Mouse (Mus musculus) left cerebral cortex, postnatal 25 days (tissue): Measurements from ENCODE around the gene Il12a. TPM values are rescaled to one million over a fixed set of nuclear protein-coding genes. Genes with fewer than 3 reads are reported as not detected.
"Not testable (repeated sequence)": the region's sequence is repeated elsewhere in the genome, so short reads cannot be mapped to it uniquely, and the experiment has no call there.

Experiments used
- DNase-seq, 2 experiments: peaks; one replicate each; pipeline ENCODE4 v3.0.0; 2022; ENCODE audit warnings: low spot score in 2 of 2, mixed read lengths in 1 of 2
- intact Hi-C: fragments of 180-260 bp; cut with DNase I; formaldehyde crosslinking; loops from one replicate; pipeline ENCODE4 v1.15.1; 2025
- total RNA-seq, 2 experiments: library from RNA; stranded (reverse); gene quantifications; 2 replicates each; pipeline ENCODE4 v1.2.3; 2021

Il12a gene
- total RNA-seq, 2 experiments from 2014 or later: 1.9 to 4.8 TPM

DNA sequence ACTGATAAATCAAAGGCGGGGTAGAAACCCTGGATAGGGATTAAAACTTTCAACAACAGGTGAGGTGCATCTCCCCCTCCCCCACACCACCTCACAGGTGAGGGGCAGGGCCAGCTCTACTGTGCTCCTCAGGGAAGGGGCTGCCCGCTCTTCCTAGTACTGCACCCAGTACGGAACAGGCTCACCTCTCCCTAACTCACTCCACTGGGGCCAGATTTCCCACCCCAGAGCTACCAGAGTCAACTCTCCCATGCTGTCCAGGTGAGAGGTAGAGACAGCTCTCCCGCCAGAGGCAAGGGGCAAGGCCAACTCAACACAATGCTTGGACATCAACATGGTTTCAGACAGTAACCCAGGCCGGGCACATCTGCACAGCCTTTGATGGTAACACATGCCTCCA is 21.1 kb downstream of the Il12a start:
- DNase-seq: no peak
- intact Hi-C loops: loop anchor here (10.0 kb wide), 1 partner anchor 243 kb away; no protein-coding TSS in a partner anchor

DNA sequence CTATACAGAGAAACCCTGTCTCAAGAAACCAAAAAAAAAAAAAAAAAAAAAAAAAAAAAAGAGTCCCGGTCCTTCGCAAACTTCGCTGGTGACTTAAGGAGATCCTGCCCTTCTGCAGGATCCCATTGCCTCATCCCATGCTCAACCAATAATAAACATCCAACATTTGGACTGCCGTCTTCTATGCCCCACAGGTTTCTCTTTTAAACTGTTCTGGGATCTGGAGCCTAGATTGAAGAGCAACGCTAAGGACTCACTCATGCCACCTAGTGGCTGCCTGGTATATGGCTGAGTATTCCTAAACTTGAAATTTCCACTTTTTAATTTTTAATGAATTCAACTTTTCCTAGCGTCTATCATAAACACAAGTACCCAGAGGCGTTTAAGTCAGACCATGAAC is 23.1 kb downstream of the Il12a start:
- DNase-seq: peak; percentile 60 to 69
- intact Hi-C loops: loop anchor here (10.0 kb wide), 1 partner anchor 241 kb away; no protein-coding TSS in a partner anchor

DNA sequence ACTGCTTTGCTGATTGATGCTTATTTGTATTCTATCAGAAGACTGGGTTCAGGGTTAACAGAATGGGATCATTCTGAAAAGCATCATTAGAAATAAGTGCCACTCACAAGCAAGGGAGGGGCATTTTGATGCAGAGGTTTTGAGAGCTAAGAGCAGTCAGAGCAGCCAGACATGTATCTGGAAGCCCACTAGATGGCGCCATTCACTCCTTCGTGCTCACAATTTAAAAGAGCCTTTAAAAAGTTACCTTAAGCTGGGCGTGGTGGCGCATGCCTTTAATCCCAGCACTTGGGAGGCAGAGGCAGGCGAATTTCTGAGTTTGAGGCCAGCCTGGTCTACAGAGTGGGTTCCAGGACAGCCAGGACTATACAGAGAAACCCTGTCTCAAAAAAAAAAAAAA is 26.9 kb downstream of the Il12a start:
- intact Hi-C loops: loop anchor here (10.0 kb wide), 1 partner anchor 237 kb away; no protein-coding TSS in a partner anchor
- peak; percentile 69 to 71 for DNase-seq

DNA sequence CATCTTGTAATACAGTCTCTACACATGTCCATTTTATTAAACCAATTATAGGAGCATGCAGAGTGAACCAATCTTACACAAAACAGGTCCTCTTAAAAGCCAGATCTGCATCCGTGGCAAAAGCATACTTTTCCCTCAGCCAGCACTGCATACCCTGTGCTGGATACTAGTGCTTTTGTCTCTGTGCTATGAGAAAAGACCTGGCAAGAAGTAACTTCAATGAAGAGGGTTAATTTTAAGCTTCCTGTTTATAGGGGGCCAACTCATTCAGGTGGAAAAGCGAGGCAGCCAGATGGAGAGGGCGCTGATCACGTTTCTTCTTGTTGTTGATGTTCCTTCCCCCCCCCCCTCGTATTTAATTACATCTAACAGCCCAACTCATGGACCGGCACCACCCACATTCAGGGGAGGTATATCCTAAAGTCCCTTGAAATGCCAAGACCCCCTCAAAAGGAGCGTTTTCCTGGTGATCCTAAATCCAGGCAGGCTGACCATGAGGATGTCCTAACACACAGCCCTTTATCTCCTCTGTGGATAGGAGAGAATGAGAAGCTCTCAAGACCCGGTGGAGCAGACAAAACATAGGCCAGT is 28.9 kb downstream of the Il12a start:
- no peak for DNase-seq
- intact Hi-C loops: loop anchor here (10.0 kb wide), 1 partner anchor 235 kb away; no protein-coding TSS in a partner anchor

DNA sequence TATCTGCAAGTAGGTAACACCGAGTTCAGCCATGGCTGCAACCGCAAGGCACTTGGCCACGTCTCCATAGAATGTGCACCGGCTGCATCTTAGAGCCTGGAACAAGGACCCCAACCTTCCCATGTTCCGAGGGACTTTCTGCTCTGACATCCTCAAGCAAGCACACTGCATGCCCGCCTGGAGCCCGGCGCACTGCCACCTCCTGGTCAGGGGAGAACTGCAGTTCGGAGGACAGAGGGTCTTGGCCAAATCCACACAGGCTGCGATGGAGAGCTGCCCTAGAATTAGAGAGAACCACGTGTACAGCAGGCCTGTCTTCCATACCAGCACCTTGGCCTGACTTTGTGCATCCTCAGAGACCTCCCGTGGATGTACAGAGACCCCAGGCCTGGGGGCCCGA is 29.8 kb downstream of the Il12a start:
- peak in 1 of 2 experiments; percentile 17 for DNase-seq
- intact Hi-C loops: no loop called here

DNA sequence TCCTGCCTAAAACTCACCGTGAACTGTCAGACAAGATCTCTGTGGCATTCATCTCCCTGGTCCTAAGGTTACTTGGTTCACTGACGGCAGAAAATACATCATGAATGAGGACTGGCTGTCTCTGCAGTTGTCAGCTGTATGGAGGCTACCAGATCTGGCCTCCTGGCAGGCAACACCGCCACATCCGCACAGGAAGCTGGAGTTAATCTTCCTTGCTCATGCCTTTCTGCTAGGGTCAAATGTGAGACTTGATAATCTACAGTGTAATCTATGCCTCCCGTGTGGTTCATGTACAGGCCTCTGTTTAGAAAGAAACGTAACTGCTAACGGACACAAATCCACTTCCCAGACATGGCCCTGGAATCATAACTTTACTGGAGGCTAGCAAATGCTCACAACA is 51.5 kb downstream of the Il12a start:
- DNase-seq: no peak
- intact Hi-C loops: no loop called here

DNA sequence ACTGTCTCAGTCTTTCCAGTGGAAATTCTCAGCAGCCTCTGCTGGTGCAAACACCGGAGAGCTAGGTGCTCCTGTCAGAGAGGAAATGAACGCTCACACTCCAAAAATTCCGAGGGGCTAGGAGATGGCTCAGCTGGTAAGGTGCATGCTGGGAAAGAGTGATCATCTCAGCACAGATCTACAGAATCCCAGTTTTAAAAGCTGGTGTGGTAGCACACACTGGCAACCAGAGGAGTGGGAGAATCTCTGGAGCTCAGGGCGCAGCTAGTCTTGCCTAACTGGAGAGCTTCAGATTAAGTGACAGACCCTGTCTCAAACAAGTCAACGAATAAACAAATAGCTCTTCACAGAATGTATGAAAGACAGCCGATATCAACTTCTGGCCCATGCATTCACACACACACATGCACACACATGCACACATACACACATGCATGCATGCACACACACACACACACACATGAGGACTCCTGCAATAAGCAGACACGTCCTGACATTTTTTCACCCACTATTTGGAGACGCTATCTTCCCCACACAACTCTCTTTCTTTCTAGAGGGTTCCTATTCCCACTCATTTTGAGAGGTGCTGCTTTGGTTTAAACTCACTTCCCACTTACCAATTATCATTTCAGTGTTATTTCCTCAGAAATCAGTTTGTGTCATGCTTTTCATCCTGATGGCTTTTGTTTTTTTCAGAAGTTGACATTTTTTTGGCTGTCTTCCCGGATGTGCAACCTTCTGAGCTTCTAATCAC is 52.5 kb downstream of the Il12a start:
- DNase-seq: peak; percentile 9 to 39
- intact Hi-C loops: no loop called here

DNA sequence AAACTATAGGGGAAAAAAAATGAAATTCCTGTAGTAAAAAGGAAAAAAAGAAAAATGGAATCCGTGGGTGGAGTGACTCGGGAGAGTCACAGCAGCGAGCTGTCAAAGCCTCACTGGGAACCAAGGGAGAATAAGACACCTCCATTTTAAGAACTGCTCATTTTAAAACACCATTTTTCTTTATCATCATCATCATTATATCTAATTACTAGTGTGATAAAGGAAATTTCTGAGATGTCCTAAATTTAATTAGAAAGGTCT is 53.0 kb downstream of the Il12a start:
- intact Hi-C loops: no loop called here
- DNase-seq: no peak

DNA sequence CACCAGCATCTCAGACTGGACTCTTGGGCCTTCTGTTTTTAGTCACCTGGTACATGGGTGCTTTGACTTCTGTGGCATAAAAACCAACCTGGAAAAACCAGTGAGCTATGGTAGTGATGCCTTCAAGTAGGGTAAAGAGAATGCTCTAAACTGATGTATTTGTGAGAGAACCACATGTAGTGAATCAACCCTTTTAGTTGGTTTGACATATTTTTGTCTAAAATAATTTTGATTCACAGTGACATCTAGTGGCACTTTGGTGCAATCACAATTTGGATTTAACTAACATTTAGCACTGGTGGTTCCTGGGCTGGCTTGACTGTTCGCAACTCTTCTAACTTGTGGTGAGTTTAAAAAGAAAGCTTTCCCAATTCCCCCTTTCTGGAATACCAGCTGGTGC is 53.7 kb downstream of the Il12a start:
- intact Hi-C loops: no loop called here
- peak in 1 of 2 experiments; percentile 37 for DNase-seq

DNA sequence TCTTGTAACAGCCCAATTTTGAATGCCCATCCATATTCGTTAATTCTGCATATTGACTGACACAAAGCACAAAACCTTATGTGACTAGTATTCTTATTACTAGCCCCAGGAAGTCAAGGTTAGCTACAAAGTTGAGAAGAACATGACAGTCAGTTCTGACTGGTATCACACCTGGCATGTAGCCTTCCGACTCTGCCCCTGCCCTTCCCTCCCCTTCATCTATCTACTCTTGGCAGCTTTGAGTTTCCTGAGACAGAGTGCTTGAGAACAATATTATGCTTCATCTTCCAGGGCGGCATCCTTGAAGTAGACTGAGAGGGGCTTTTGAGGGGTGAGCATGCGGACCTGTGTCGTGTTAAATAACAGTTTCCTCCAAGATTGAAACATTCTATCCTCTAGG is 54.6 kb downstream of the Il12a start:
- intact Hi-C loops: no loop called here

DNA sequence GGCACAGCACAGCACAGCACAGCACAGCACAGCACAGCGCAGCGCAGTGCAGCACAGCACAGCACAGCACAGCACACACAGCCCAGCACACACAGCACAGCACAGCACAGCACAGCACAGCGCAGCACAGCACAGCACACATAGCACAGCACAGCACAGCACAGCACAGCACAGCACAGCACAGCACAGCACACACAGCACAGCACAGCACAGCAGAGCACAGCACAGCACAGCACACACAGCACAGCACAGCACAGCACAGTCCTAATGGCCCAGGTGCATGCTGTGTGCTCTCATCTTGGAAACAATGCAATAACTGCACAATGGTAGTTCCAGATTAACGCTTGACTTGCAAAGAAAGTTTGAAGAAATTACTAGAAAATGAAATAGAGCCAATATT is 55.8 kb downstream of the Il12a start:
- DNase-seq, intact Hi-C loops: not testable (repeated sequence)

More for the DNA sequence above, 54.6 kb downstream of the Il12a start:
- no peak for DNase-seq

Other genes with a start within 250 kb of the Il12a start
- gene 1110032F04Rik, start 178.9 kb downstream of the Il12a start, total RNA-seq: 10 to 100 TPM; 15.3 to 15.9 TPM